Mouse (Mus musculus): ENCODE data around the gene Hist1h3h. TPM values are rescaled to one million over a fixed set of nuclear protein-coding genes. Genes with fewer than 3 reads are reported as not detected.
"Not testable (repeated sequence)": the region's sequence is repeated elsewhere in the genome, so short reads cannot be mapped to it uniquely, and the experiment has no call there.

The Hist1h3h gene
- 10 to 100 TPM; 22.0 to 36.5 TPM for total RNA-seq (2021)

GRCm38 (mm10) chr13:21717397-21718357 lies at the start of gene Hist1h3h:
Hist1h3h (plus strand) TSS chr13:21717659.
- intact Hi-C loops (cut with DNase I) = loop anchor here (5.0 to 10.0 kb wide), 6 partner anchors 67 to 1965 kb away; partner anchors contain the start of genes Hist1h1b, Hist1h2ac, Hist1h2ag and Hist1h2an
- DNase-seq = peak; percentile 74 to 78

GRCm38 (mm10) chr13:21677305-21677704 lies 40.2 kb upstream of the Hist1h3h start, which contains the start of gene Olfr1360:
Olfr1360 (minus strand) TSS chr13:21677405.
- intact Hi-C loops (cut with DNase I) = no loop called here
- no peak for DNase-seq

DNA sequence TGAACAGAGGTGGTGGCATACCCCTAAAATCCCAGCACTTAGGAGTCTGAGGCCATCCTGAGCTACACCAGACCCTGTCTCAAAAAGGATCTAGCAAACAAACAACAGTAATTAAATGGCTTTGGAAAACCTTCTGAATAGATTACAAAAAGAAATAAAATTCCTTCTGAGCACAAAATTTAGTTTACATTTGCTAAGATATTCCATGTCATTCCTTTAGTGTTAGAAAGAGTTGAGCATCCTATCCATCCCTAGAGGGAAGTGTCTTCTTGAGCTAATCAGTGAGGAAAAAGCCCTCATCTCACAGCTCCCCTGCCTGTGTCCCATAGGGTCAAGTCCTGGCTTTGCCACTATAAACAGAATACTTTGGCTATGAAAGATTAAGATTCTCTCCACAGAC lies 19.6 kb upstream of the Hist1h3h start, which contains the start of gene Olfr1359:
Olfr1359 (plus strand) TSS at position 301 of the 400 bp plus-strand sequence.
- intact Hi-C loops (cut with DNase I) = no loop called here
- DNase-seq = no peak

GRCm38 (mm10) chr13:21706669-21707068 lies 10.8 kb upstream of the Hist1h3h start:
- intact Hi-C loops (cut with DNase I) = no loop called here

DNA sequence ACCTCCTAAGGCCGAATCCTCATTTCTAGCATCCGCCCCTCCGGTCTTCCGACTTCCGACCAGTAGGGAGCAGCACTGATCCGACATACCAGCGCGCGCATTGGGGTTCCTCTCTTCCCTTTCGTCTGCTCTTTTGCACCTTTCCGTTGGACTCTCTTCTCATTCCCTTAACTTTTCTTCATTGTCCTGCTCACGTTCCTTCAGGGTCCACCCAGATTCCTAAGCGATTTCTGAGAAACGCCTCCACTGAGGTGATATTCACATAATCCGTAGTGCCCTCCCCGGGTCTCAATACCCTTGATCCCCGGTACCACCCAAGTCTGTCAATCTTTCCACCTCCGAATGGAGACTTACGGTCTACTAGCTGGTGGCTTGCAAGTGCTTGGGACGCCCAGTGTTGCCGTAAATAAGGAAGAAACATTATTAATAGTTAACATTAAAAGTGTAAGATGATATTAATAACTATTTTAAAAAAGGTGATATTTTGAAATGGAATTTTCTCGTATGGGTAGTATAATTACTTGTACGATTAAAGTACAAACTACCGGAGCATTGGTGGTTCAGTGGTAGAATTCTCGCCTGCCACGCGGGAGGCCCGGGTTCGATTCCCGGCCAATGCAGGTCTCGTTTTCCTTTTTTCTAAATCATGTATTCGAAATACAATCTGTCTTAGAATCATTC lies 7.3 kb upstream of the Hist1h3h start:
- intact Hi-C loops (cut with DNase I) = loop anchor here (2.0 to 10.0 kb wide), 13 partner anchors 37 to 1912 kb away; partner anchors contain the start of genes Hist1h1b, Hist1h1e, Hist1h2an and Hist1h2be
- DNase-seq = peak; percentile 90 to 92

More at GRCm38 (mm10) chr13:21706669-21707068, 10.8 kb upstream of the Hist1h3h start:
- DNase-seq = no peak

GRCm38 (mm10) chr13:21710821-21711525 lies 6.5 kb upstream of the Hist1h3h start:
- intact Hi-C loops (cut with DNase I) = loop anchor here (2.0 to 10.0 kb wide), 13 partner anchors 36 to 1911 kb away; partner anchors contain the start of genes Hist1h1b, Hist1h1e, Hist1h2an and Hist1h2be
- DNase-seq = peak; percentile 85

DNA sequence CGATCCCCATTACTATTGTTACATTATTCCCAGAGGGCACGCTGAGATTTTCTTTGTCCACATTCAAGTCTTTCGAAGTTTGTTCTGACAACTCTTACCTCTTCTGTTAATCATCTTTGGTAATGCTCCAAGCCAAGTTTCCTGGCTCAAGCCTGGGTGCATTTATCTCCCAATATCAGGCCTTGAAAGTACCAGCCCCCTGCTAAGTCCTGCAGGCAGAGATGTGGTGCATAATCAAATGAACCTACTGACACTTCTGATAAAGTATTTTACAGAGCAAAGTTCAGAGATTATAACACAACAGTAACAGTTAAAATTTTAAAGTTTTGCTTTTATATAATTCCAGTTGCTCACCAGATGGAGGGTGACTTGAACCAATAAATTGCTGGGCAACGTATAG lies 5.8 kb upstream of the Hist1h3h start:
- intact Hi-C loops (cut with DNase I) = loop anchor here (2.0 to 10.0 kb wide), 13 partner anchors 36 to 1911 kb away; partner anchors contain the start of genes Hist1h1b, Hist1h1e, Hist1h2an and Hist1h2be
- no peak for DNase-seq

GRCm38 (mm10) chr13:21714725-21715124 lies 2.7 kb upstream of the Hist1h3h start:
- peak; percentile 69 to 72 for DNase-seq
- intact Hi-C loops (cut with DNase I) = loop anchor here (1.0 to 10.0 kb wide), 15 partner anchors 20 to 1968 kb away; partner anchors contain the start of genes Hist1h1b, Hist1h1e, Hist1h2ac and Hist1h2ag

GRCm38 (mm10) chr13:21715131-21715863 lies 2.2 kb upstream of the Hist1h3h start:
- intact Hi-C loops (cut with DNase I) = loop anchor here (5.0 to 10.0 kb wide), 6 partner anchors 70 to 1967 kb away; partner anchors contain the start of genes Hist1h1b, Hist1h2ac, Hist1h2ag and Hist1h2an
- DNase-seq = peak in 1 of 2 experiments; percentile 5

DNA sequence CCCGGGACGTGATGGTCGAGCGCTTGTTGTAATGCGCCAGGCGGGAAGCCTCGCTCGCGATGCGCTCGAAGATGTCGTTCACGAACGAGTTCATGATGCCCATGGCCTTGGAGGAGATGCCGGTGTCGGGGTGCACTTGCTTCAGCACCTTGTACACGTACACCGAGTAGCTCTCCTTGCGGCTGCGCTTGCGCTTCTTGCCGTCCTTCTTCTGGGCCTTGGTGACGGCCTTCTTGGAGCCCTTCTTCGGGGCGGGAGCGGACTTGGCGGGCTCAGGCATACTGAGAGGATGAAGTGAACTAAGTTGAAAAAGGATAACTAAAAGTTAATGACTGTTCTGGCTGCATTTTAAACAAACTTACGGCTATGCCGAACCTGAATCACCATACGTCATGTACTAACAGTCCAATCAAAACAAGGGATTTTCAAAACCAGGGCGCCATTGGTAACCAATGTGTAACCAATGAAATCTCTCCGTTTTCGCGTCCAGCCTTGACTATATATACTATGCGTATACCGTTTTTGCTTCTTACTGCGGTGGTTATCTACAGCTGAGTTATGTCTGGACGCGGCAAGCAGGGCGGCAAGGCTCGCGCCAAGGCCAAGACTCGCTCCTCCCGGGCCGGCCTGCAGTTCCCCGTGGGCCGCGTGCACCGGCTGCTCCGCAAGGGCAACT lies 1.5 kb upstream of the Hist1h3h start, which contains the start of the genes Hist1h2bl and Hist1h2ai:
Hist1h2bl (minus strand) TSS at position 280 of the 676 bp plus-strand sequence.
Hist1h2ai (plus strand) TSS at position 559 of the 676 bp plus-strand sequence.
- DNase-seq = peak; percentile 63 to 78
- intact Hi-C loops (cut with DNase I) = loop anchor here (5.0 to 10.0 kb wide), 6 partner anchors 69 to 1966 kb away; partner anchors contain the start of genes Hist1h1b, Hist1h2ac, Hist1h2ag and Hist1h2an

DNA sequence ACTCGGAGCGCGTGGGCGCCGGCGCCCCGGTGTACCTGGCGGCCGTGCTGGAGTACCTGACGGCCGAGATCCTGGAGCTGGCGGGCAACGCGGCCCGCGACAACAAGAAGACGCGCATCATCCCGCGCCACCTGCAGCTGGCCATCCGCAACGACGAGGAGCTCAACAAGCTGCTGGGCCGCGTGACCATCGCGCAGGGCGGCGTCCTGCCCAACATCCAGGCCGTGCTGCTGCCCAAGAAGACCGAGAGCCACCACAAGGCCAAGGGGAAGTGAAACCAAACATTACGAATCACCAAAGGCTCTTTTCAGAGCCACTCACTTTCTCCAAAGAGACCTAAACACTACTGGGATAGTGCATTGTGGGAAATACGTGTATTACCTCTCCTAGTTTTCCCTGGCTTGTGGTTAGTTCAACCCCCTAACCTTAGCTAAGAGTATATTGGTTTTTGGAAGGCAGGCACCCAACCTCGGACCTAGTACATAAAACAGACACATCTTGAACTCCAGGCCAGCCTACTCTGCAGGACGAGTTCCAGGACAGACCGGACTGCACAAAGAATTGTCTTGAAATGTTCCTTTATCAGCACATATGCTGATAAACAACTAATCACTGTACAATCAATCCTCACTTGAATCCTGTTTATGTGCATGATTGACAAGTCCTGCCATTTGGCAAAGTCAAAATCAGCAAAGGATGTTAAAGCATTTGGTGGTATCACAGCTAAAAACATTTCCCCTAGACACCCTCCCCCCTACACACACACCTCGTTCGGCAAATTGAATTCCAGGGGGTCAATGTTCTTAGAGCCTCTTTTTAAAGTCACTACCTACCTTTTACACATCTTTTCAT lies 693 bp upstream of the Hist1h3h start:
- peak; percentile 2 to 12 for DNase-seq
- intact Hi-C loops (cut with DNase I) = loop anchor here (5.0 to 10.0 kb wide), 6 partner anchors 68 to 1966 kb away; partner anchors contain the start of genes Hist1h1b, Hist1h2ac, Hist1h2ag and Hist1h2an

DNA sequence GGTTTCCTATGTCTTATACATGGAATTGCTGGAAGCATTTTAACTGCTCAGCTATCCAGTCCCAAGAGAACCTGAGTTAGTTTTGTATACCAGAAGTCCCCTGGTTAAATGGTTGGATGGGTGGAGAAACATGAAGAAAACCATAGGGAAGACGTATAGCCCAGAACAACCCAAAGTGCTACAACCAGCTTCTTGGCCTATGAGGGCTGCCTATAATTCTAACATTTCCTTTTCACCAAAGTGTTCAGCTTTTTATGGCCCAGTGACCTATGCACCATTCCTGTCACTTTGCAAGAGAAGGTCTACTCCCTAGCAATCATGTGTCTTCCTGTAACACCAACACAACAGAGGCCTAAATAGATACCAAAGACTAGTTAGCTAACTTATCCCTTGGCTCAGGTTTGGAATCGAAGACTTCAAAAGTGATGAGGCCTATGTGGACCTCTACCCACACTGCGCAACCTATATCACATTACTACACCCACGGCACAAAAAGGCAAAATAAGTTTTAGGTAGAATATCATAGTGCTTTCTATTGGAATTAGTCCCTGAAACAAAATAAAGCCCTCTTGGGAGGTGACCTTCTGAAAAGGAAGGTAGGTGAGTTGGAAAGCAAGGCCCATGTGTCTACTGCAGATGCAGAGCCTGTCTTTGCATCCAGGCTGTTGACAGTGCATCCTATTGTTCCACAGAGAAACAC lies 1.1 kb downstream of the Hist1h3h start:
- no peak for DNase-seq
- intact Hi-C loops (cut with DNase I) = loop anchor here (5.0 to 10.0 kb wide), 6 partner anchors 66 to 1964 kb away; partner anchors contain the start of genes Hist1h1b, Hist1h2ac, Hist1h2ag and Hist1h2an

- intact Hi-C loops (cut with DNase I); DNase-seq: not testable (repeated sequence)
These were observed 3.8 kb downstream of the Hist1h3h start for GRCm38 (mm10) chr13:21721107-21721756.

DNA sequence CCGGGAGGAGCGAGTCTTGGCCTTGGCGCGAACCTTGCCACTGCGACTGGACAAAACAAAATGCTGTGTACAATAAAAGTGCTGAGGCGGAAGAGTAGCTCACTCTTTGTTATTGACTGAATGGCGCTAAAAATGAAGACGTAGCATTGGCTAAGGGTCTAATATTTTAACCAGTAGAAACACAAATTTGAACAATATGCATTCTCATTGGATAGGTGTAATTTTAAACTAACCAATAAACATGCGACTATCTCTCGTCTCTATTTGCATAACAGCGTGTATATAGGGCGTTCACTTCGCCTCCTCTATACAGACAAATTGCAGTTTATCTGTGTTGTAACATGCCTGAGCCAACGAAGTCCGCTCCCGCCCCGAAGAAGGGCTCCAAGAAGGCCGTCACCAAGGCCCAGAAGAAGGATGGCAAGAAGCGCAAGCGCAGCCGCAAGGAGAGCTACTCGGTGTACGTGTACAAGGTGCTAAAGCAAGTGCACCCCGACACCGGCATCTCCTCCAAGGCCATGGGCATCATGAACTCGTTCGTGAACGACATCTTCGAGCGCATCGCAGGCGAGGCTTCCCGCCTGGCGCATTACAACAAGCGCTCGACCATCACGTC lies 4.4 kb downstream of the Hist1h3h start, which contains the start of gene Hist1h2bm:
Hist1h2bm (plus strand) TSS at position 288 of the 616 bp plus-strand sequence.
- intact Hi-C loops (cut with DNase I) = not testable (repeated sequence)
- peak; percentile 43 to 61 for DNase-seq

DNA sequence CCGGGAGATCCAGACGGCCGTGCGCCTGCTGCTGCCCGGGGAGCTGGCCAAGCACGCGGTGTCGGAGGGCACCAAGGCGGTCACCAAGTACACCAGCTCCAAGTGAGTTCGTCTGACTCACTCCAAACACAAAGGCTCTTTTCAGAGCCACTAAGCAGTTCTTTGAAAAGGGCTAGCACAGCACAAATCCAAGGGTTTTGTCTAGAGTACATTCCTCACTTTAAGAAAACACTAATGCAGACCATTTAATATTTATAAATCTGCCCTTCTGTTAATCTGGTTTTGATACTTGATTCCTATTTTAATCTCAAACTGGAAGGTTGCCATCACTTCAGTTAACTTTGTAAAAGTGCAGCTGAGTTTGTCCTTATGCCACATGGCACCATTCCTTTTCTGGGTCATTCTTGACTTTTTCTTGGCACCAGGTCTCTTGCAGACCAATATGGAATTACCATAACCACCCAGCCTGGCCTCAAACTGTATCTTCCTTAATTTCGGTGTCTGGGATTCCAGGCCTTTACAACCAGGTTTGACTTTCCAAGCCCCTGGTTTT lies 5.0 kb downstream of the Hist1h3h start:
- DNase-seq = no peak
- intact Hi-C loops (cut with DNase I) = no loop called here
